Mouse (Mus musculus) adrenal gland, adult (tissue): ENCODE data around the gene Olfr71.

Experiments used
- DNase-seq, 2 experiments: peaks; one replicate each; pipeline ENCODE4 v3.0.0; 2022 to 2023; ENCODE audit warnings: low spot score in 1 of 2; ENCODE audit not compliant: inconsistent age in 2 of 2

Olfr71 gene

GRCm38 (mm10) chr4:43656339-43657109 is 53.5 kb downstream of the Olfr71 start, which contains the start of gene Hint2:
Gene Hint2 (minus strand): TSS chr4:43656466.
- DNase-seq, result peak; percentile 97 to 98

- no peak for DNase-seq
Measured at GRCm38 (mm10) chr4:43655656-43656338, 54.3 kb downstream of the Olfr71 start.
